In genomic region chr9:37605089-37605488, GRCm38 (mm10) we compare ENCODE assay signal across 18 mouse cellular contexts. TPM values are rescaled to one million over a fixed set of nuclear protein-coding genes. Genes with fewer than 3 reads are reported as not detected.
"Had no signal": no experiment of that assay in that cellular context is flagged by ENCODE, and none has a peak within 500 bp of the region (broad histone marks: within the 10 kb centered on the region; RNA-seq: fewer than 3 reads in every experiment).

No protein-coding gene starts in this region.

- ATAC-seq: lung, postnatal 0 days; midbrain, embryonic 13.5 days; midbrain, embryonic 15.5 days had no signal

- DNase-seq: lung, adult 2 months; lung, postnatal 14 days; lung, postnatal 36 days; right cerebral cortex, postnatal 14 days; thymus, adult 2 months; thymus, postnatal 25 days; thymus, postnatal 4 days had no signal

- H3K27me3 ChIP-seq: lung, embryonic 15.5 days; megakaryocyte, embryonic 14.5 days; midbrain, embryonic 13.5 days; midbrain, embryonic 15.5 days; neural tube, embryonic 12.5 days; stomach, embryonic 15.5 days had no signal

- H3K4me2 ChIP-seq: lung, embryonic 15.5 days; midbrain, embryonic 11.5 days; midbrain, embryonic 13.5 days; midbrain, embryonic 15.5 days; neural tube, embryonic 12.5 days; stomach, embryonic 15.5 days had no signal

- H3K9me3 ChIP-seq: lung, embryonic 15.5 days; megakaryocyte, embryonic 14.5 days; midbrain, embryonic 13.5 days; midbrain, embryonic 15.5 days; neural tube, embryonic 12.5 days; stomach, embryonic 15.5 days had no signal

- H3K4me1 ChIP-seq: lung, embryonic 15.5 days; midbrain, embryonic 13.5 days; midbrain, embryonic 15.5 days; neural tube, embryonic 12.5 days; stomach, embryonic 15.5 days had no signal

- H3K36me3 ChIP-seq: lung, embryonic 15.5 days; midbrain, embryonic 13.5 days; midbrain, embryonic 15.5 days; neural tube, embryonic 12.5 days; stomach, embryonic 15.5 days had no signal

- H3K9ac ChIP-seq: lung, embryonic 15.5 days; midbrain, embryonic 13.5 days; midbrain, embryonic 15.5 days; neural tube, embryonic 12.5 days; stomach, embryonic 15.5 days had no signal

- H3K4me3 ChIP-seq: lung, embryonic 15.5 days; midbrain, embryonic 13.5 days; midbrain, embryonic 15.5 days; neural tube, embryonic 12.5 days; stomach, embryonic 15.5 days had no signal

- H3K27ac ChIP-seq: lung, embryonic 15.5 days; macrophage; midbrain, embryonic 13.5 days; midbrain, embryonic 15.5 days; neural tube, embryonic 12.5 days; stomach, embryonic 15.5 days; stomach, postnatal 0 days had no signal

RNA-seq across cellular contexts. Expression of gene Spa17, which starts 8.4 kb away (rescaled TPM):
- total RNA-seq: monocyte, adult 5-6 weeks had no signal
